Mouse (Mus musculus): ENCODE results near the gene Mmp13. TPM values are rescaled to one million over a fixed set of nuclear protein-coding genes. Genes with fewer than 3 reads are reported as not detected.
"Not testable (repeated sequence)": the region's sequence is repeated elsewhere in the genome, so short reads cannot be mapped to it uniquely, and the experiment has no call there.

Gene Mmp13
- total RNA-seq (2015; ENCODE audit: low replicate concordance) = 0.72 and 1.7 TPM in 2 replicates
- 1.5 TPM in 1 of 2 replicates, not detected in the other for total RNA-seq (2017; ENCODE audit: low replicate concordance)

DNA sequence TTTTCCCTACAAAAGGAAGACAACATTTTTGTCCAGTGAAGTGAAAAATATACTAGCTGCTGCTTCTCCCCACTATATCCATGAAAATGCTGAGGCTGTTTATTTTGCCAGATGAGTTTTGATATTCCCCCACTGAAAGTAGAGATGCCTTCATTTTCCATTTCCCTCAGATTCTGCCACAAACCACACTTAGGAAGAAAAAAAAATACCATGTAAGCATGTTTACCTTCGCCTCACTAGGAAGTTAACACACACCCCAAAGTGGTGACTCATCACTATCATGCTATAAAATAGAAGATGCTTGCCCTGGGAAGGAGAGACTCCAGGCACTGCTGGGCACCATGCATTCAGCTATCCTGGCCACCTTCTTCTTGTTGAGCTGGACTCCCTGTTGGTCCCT lies at the start of gene Mmp13:
TSS of gene Mmp13 (plus strand) at position 301 of the 400 bp plus-strand sequence.
- no peak for ATAC-seq (replicated peaks; ENCODE audit: low FRiP score, poor library complexity, severe bottlenecking)

DNA sequence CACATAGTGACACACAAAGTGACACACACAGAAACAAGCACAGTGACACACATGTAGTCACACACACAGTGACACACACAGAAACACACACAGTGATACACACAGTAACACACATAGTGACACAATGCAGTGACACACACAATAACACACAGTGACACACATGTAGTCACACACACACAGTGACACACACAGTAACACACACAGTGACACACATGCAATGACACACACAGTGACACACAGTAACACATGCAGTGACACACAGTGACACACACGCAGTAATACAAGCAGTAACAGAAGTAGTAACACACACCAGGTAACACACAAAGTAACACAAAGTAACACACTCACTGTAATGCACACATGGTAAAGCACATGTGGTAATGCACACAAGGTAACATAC lies 33.7 kb upstream of the Mmp13 start:
- no peak for ATAC-seq (replicated peaks; ENCODE audit: low FRiP score, poor library complexity, severe bottlenecking)

GRCm38 (mm10) chr9:7239967-7240366 lies 32.3 kb upstream of the Mmp13 start:
- no peak for ATAC-seq (replicated peaks; ENCODE audit: low FRiP score, poor library complexity, severe bottlenecking)

- ATAC-seq (replicated peaks; ENCODE audit: low FRiP score, poor library complexity, severe bottlenecking) = no peak
These were observed 19.3 kb upstream of the Mmp13 start for GRCm38 (mm10) chr9:7252797-7253654.

- ATAC-seq (replicated peaks; ENCODE audit: low FRiP score, poor library complexity, severe bottlenecking) = no peak
These were observed 10.6 kb upstream of the Mmp13 start for GRCm38 (mm10) chr9:7261667-7262066.

DNA sequence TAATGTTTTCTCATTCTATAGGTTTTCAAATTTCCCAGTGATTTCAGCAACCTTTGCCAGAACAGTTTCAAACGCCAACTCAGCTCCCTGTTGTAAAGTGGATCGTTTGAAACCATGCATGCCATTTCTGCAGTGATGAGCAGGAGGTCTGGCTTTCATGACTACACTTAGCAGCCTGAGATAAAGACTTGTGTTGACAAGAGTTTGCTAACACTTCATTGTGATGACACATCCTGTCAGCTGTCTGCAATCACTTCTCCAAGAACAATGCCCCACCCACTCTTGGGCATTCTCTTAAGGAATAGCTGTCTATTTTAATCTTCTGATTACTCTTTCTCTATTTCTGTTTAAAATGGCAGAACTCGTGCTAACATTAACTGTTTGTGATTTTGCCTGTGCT lies 2.2 kb upstream of the Mmp13 start:
- no peak for ATAC-seq (replicated peaks; ENCODE audit: low FRiP score, poor library complexity, severe bottlenecking)

- ATAC-seq (replicated peaks; ENCODE audit: low FRiP score, poor library complexity, severe bottlenecking) = no peak
These were observed 10.4 kb downstream of the Mmp13 start for GRCm38 (mm10) chr9:7282565-7283302.

DNA sequence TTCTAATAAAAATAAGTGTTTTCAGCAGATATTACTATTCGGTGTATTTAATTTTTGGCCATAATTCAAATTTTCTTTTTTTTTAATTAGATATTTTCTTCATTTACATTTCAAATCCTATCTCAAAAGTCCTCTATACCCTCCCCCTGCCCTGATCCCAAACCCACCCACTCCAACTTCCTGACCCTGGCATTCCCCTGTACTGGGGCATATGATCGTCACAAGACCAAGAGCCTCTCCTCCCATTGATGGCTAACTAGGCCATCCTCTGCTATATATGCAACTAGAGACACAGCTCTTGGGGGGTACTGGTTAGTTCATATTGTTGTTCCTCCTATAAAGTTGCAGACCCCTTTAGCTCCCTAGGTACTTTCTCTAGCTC lies 11.0 kb downstream of the Mmp13 start:
- ATAC-seq (replicated peaks; ENCODE audit: low FRiP score, poor library complexity, severe bottlenecking) = not testable (repeated sequence)

- ATAC-seq (replicated peaks; ENCODE audit: low FRiP score, poor library complexity, severe bottlenecking) = no peak
These were observed 17.2 kb downstream of the Mmp13 start for GRCm38 (mm10) chr9:7289501-7289900.

DNA sequence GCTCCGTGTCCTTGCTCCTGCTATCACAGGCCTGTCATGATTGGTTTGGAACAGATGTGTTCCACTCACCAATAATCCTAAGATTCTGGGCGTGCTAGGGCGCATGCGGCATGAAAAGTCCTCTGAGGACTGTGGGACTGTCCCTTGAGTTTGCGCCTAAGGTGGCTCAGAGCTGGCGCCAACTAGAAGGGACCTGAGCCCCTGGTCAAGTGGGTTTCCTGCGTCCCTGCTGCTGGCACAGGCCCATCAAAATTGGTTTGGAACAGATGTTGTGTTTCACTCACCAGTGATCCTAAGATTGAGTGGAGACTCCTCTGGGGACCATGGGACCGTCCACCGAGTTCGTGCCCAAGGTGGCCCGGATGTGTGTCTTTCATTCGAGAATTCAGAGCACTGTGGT lies 17.6 kb downstream of the Mmp13 start:
- no peak for ATAC-seq (replicated peaks; ENCODE audit: low FRiP score, poor library complexity, severe bottlenecking)

- ATAC-seq (replicated peaks; ENCODE audit: low FRiP score, poor library complexity, severe bottlenecking) = no peak
These were observed 19.8 kb downstream of the Mmp13 start for GRCm38 (mm10) chr9:7292132-7292531.

- no peak for ATAC-seq (replicated peaks; ENCODE audit: low FRiP score, poor library complexity, severe bottlenecking)
These were observed 59.5 kb downstream of the Mmp13 start for GRCm38 (mm10) chr9:7331847-7332246.

Other genes with a start within 250 kb of the Mmp13 start
- gene Dync2h1, start 88.1 kb upstream of the Mmp13 start, total RNA-seq (2015; ENCODE audit: low replicate concordance) = 2.2 and 2.5 TPM in 2 replicates
- 4.1 and 5.1 TPM in 2 replicates for gene Dync2h1, start 88.1 kb upstream of the Mmp13 start, total RNA-seq (2017; ENCODE audit: low replicate concordance)
- 21.8 and 26.7 TPM in 2 replicates for gene Dcun1d5, start 88.0 kb upstream of the Mmp13 start, total RNA-seq (2015; ENCODE audit: low replicate concordance)
- gene Dcun1d5, start 88.0 kb upstream of the Mmp13 start, total RNA-seq (2017; ENCODE audit: low replicate concordance) = 19.6 and 27.0 TPM in 2 replicates
- not detected in 2 replicates for gene Mmp12, start 71.9 kb downstream of the Mmp13 start, total RNA-seq (2015; ENCODE audit: low replicate concordance)
- gene Mmp12, start 71.9 kb downstream of the Mmp13 start, total RNA-seq (2017; ENCODE audit: low replicate concordance) = not detected in 2 replicates
- gene Mmp1b, start 115.5 kb downstream of the Mmp13 start, total RNA-seq (2015; ENCODE audit: low replicate concordance) = not detected in 2 replicates
- gene Mmp1b, start 115.5 kb downstream of the Mmp13 start, total RNA-seq (2017; ENCODE audit: low replicate concordance) = not detected in 2 replicates
- gene Mmp3, start 173.3 kb downstream of the Mmp13 start, total RNA-seq (2015; ENCODE audit: low replicate concordance) = not detected in 2 replicates
- gene Mmp3, start 173.3 kb downstream of the Mmp13 start, total RNA-seq (2017; ENCODE audit: low replicate concordance) = not detected in 2 replicates
- not detected in 2 replicates for gene Mmp10, start 229.8 kb downstream of the Mmp13 start, total RNA-seq (2015; ENCODE audit: low replicate concordance)
- not detected in 2 replicates for gene Mmp10, start 229.8 kb downstream of the Mmp13 start, total RNA-seq (2017; ENCODE audit: low replicate concordance)